Mouse (Mus musculus) kidney, postnatal 0 days (tissue): Measurements from ENCODE around the gene Whrn. TPM values are rescaled to one million over a fixed set of nuclear protein-coding genes. Genes with fewer than 3 reads are reported as not detected.

Experiments used
- ATAC-seq: fragments of 200-750 bp; cut with Nextera tagmentation; replicated peaks from 2 replicates; pipeline ENCODE4 v1.8.0; 2017; ENCODE audit warnings: low read depth, moderate number of reproducible peaks, moderate TSS enrichment, moderate library complexity; ENCODE audit not compliant: low FRiP score
- DNase-seq: peaks from one replicate; pipeline ENCODE4 v3.0.0-alpha.2; 2016; ENCODE audit warnings: low spot score
- H3K27ac ChIP-seq: fragments of 300-500 bp; sonication (generic); 2 replicates; pipeline ENCODE4 v1.5.1; 2014; ENCODE audit warnings: mild to moderate bottlenecking
- H3K27me3 ChIP-seq: fragments of 300-500 bp; sonication (generic); 2 replicates; pipeline ENCODE4 v1.6.1; 2014; ENCODE audit warnings: low read length, mixed read lengths; ENCODE audit not compliant: insufficient read depth
- H3K36me3 ChIP-seq: fragments of 300-500 bp; sonication (generic); 2 replicates; pipeline ENCODE4 v1.6.1; 2014; ENCODE audit warnings: low read length, mixed read lengths; ENCODE audit not compliant: insufficient read depth
- H3K4me1 ChIP-seq: fragments of 300-500 bp; sonication (generic); replicated peaks from 2 replicates; pipeline ENCODE4 v1.6.1; 2014; ENCODE audit warnings: antibody characterized with exemption, low read length, mixed read lengths; ENCODE audit not compliant: insufficient read depth
- H3K4me2 ChIP-seq: fragments of 300-500 bp; sonication (generic); 2 replicates; pipeline ENCODE4 v1.6.1; 2014; ENCODE audit warnings: mild to moderate bottlenecking, low read length, moderate library complexity, mixed read lengths
- H3K4me3 ChIP-seq: fragments of 300-500 bp; sonication (generic); replicated peaks from 2 replicates; pipeline ENCODE4 v1.5.1; 2014; ENCODE audit warnings: low read depth, low read length
- H3K9ac ChIP-seq: fragments of 300-500 bp; sonication (generic); 2 replicates; pipeline ENCODE4 v1.6.1; 2014; ENCODE audit warnings: low read depth, low read length
- H3K9me3 ChIP-seq: fragments of 300-500 bp; sonication (generic); replicated peaks from 2 replicates; pipeline ENCODE4 v1.6.1; 2016; ENCODE audit warnings: low read length, inconsistent platforms, mixed read lengths
- CTCF ChIP-seq: IDR thresholded peaks from 2 replicates; pipeline ENCODE4 v1.5.1; 2016; ENCODE audit warnings: antibody characterized with exemption, low read depth, mild to moderate bottlenecking, moderate library complexity
- WGBS: fragments of 180-500 bp; shearing (Covaris S2); extraction: QIAGEN DNeasy Blood & Tissue Kit; methylation state at CpG from one replicate; pipeline ENCODE4 v1.1.7; 2014; 5-methylcytosine and 5-hydroxymethylcytosine counted together
- polyA plus RNA-seq: library from polyadenylated mRNA; unstranded; fragments of >200 nt; fragmentation: Nextera tagmentation; extraction: Ambion mirVana; gene quantifications from 2 replicates; pipeline ENCODE4 v1.2.1, GENCODE M21; 2015

Gene Whrn
- polyA plus RNA-seq, 1 experiment from 2014 or later: 3.4 TPM

DNA sequence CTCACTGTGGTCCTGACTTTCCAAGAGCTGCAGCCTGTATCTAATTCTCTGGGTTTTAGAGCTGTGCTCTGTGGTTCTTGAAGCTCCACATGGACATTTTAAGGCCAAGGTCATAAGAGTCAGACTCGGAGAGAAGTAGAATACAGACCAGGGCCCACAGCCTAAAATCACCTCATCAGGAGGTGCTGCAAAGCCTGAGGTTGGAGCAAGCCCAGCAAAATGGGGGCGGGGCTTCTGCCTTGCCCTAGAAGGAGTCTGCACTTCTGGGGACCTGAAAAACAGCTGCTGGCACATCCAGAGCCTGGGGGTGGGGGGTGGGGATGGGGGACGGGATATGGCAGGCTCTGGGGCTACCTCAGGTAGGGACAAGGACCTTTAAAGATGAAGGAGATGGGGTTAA is 65.4 kb downstream of the Whrn start:
- TF ChIP-seq CTCF: no peak
- Histone ChIP-seq H3K27me3 (no peaks in the 10 kb centered on the region), H3K27ac (no peak overlapping the region), H3K9me3 (no peaks in the 10 kb centered on the region), H3K4me1 (no peaks in the 10 kb centered on the region), H3K9ac (no peak overlapping the region), H3K36me3 (no peaks in the 10 kb centered on the region), H3K4me2 (no peak overlapping the region), H3K4me3 (no peak overlapping the region)
- ATAC-seq: no peak
- 41% methylated on average over 3 of the region's 3 CpGs for WGBS
- no peak for DNase-seq

DNA sequence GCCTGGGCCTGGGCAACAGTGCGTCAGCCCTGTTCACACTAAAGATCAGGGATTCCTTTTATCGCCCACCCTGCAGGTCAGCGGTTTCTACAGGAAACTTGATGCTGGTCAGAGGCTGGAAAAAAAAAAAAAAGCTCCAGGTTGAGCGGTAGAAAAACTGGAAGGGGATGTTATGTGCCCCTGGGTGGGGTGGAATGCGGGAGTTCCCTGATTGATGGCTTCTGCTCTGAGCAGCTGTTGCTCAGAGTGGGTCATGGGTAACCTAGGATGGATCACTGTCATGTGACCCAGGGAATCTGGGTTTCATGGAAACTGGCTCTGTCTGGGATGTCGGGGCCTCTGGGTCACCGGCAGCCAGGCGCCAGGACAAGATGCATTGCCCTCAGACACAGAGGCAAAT is 69.5 kb downstream of the Whrn start:
- TF ChIP-seq CTCF: no peak
- H3K9me3 ChIP-seq: no peaks in the 10 kb centered on the region
- peak; percentile 68 for DNase-seq
- H3K27ac ChIP-seq: no peak overlapping the region
- WGBS: 33% methylated on average over 8 of the region's 8 CpGs
- H3K4me1 ChIP-seq: no peaks in the 10 kb centered on the region
- no peaks in the 10 kb centered on the region for H3K36me3 ChIP-seq
- H3K4me2 ChIP-seq: no peak overlapping the region
- no peak overlapping the region for H3K9ac ChIP-seq
- no peak overlapping the region for H3K4me3 ChIP-seq
- ATAC-seq: peak; percentile 64
- H3K27me3 ChIP-seq: no peaks in the 10 kb centered on the region

DNA sequence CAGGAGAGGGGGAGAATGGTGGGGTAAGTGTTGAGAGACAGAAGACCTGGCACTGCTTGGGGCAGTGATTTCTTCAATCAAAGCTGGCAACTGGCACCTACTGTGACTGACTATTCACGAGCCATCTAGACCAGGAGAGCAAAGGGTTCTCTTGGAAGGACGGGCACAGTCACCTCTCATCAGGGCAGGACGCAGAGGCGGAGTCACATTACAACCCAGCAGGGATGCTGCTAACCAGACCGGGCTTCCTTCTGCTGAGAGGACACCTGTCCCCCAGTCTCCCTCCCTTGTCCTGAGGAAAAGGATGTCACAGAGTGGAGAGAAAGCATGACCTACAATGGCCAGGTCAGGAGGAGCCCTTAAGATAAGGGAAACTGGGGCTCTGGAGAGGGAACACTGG is 72.0 kb downstream of the Whrn start:
- Histone ChIP-seq H3K27ac (no peak overlapping the region), H3K4me3 (no peak overlapping the region), H3K4me1 (no peaks in the 10 kb centered on the region), H3K9me3 (no peaks in the 10 kb centered on the region), H3K4me2 (no peak overlapping the region), H3K36me3 (no peaks in the 10 kb centered on the region), H3K27me3 (no peaks in the 10 kb centered on the region), H3K9ac (no peak overlapping the region)
- 41% methylated on average over 5 of the region's 5 CpGs for WGBS
- ATAC-seq (no peak), DNase-seq (no peak)
- TF ChIP-seq CTCF: no peak

DNA sequence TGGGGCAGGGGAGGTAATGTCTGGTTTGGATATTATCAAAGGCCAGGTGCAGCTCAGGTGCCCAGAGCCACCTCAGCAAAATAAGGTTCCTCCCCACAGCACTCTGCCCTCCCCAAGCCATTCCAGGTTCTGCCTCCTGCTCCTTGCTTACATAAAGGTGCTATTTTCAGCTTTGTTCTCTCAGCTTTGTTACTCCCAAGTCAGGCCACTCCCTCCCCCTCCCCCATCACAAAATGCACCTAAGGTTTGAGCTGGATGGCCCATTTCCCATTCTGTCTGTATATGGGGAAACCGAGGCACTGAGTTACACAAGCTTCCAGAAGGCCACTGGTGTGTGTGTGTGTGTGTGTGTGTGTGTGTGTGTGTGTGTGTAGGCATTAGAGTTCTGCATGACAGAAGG is 72.6 kb downstream of the Whrn start:
- H3K4me2 ChIP-seq: no peak overlapping the region
- H3K4me3 ChIP-seq: no peak overlapping the region
- H3K27me3 ChIP-seq: no peaks in the 10 kb centered on the region
- 68% methylated on average over 1 of the region's 1 CpGs for WGBS
- no peaks in the 10 kb centered on the region for H3K36me3 ChIP-seq
- DNase-seq: no peak
- H3K27ac ChIP-seq: no peak overlapping the region
- ATAC-seq: no peak
- H3K9me3 ChIP-seq: no peaks in the 10 kb centered on the region
- no peak for TF ChIP-seq CTCF
- H3K4me1 ChIP-seq: no peaks in the 10 kb centered on the region
- no peak overlapping the region for H3K9ac ChIP-seq

DNA sequence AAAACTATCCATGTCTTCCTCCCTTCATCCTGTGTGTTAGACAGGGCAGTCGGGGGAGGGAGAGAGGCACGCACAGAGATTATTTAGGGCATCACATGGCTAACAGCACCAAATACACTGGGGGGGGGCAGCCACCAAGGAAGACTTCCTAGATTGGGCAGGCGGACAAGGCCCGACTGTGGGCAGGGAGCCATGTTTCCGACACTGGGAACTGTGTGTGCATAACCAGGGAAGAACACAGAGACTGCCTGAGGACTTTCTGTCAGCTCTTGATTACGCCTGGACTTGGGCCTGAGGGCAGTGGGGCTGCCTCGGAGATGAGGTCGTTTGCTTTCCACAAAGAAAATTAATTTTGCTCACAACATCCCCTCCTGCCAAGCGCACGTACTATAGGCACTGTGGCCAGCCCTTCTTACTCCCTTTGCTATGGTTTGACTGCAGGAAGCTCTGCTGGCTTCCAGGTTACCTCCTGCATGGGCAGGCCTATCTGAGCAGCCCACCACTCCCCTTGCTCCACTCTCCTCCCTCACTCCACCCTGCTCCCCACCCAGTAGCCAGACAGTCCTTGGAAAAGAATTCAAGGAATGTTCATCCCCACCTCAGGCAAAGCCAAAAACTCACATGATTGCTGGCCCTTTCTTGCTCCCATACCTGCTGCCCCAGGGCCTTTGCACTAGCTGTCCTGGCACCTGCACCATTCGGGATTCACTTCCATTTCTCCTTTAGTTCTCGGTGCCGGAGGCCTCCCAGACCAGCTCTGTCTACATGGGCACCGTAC is 75.5 kb downstream of the Whrn start:
- H3K4me2 ChIP-seq: no peak overlapping the region
- ATAC-seq: no peak
- no peak for DNase-seq
- no peaks in the 10 kb centered on the region for H3K4me1 ChIP-seq
- no peaks in the 10 kb centered on the region for H3K9me3 ChIP-seq
- no peak overlapping the region for H3K9ac ChIP-seq
- no peak overlapping the region for H3K4me3 ChIP-seq
- no peak for TF ChIP-seq CTCF
- no peak overlapping the region for H3K27ac ChIP-seq
- 62% methylated on average over 14 of the region's 14 CpGs for WGBS
- no peaks in the 10 kb centered on the region for H3K36me3 ChIP-seq
- H3K27me3 ChIP-seq: no peaks in the 10 kb centered on the region

DNA sequence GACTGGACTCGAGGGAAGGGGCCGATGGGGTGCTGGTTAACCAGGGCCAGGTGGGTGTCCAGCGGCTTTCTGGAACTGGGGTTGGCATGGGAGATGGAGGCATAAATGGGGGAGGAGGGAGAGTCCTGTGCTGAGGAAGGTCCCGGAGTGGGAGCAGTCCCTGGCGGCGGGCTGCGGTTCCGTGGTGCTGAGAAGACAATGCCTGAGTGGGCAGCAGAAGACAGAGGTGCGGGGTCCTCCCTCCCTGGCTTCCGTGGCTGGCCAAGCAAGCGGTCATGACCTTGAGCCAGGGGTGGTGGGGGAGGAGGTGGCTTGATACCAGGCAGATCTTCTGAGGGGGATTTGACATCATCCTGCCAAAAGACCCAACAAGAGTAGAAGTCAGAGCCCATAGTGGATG is 77.5 kb downstream of the Whrn start:
- Histone ChIP-seq H3K4me3 (no peak overlapping the region), H3K27me3 (no peaks in the 10 kb centered on the region), H3K9me3 (no peaks in the 10 kb centered on the region), H3K4me2 (no peak overlapping the region), H3K4me1 (no peaks in the 10 kb centered on the region), H3K27ac (no peak overlapping the region), H3K36me3 (no peaks in the 10 kb centered on the region), H3K9ac (no peak overlapping the region)
- WGBS: 56% methylated on average over 9 of the region's 11 CpGs
- DNase-seq: no peak
- peak; percentile 6; the same call in 1 of the 2 replicates for ATAC-seq
- no peak for TF ChIP-seq CTCF
